Mouse (Mus musculus) limb, embryonic 14.5 days (tissue): ENCODE data around the gene Gm48552. TPM values are rescaled to one million over a fixed set of nuclear protein-coding genes. Genes with fewer than 3 reads are reported as not detected.

Source experiments
- ATAC-seq: fragments of 200-750 bp; cut with Nextera tagmentation; 2 replicates; pipeline ENCODE4 v1.8.0; 2017; ENCODE audit warnings: low read depth, moderate number of reproducible peaks, moderate TSS enrichment; ENCODE audit not compliant: low FRiP score
- DNase-seq: peaks from one replicate; pipeline ENCODE4 v3.0.0-alpha.2; 2015; ENCODE audit warnings: low spot score
- H3K27ac ChIP-seq: fragments of 300-500 bp; sonication (generic); replicated peaks from 2 replicates; pipeline ENCODE4 v1.5.1; 2014; ENCODE audit warnings: low read depth, mild to moderate bottlenecking, low read length, moderate library complexity, mixed read lengths
- H3K27me3 ChIP-seq: fragments of 300-500 bp; sonication (generic); 2 replicates; pipeline ENCODE4 v1.6.1; 2014; ENCODE audit warnings: low read length, mixed read lengths; ENCODE audit not compliant: control insufficient read depth, insufficient read depth
- H3K36me3 ChIP-seq: fragments of 300-500 bp; sonication (generic); 2 replicates; pipeline ENCODE4 v1.6.1; 2014; ENCODE audit warnings: mild to moderate bottlenecking, low read length, moderate library complexity, mixed read lengths; ENCODE audit not compliant: control insufficient read depth, insufficient read depth
- H3K4me1 ChIP-seq: fragments of 300-500 bp; sonication (generic); 2 replicates; pipeline ENCODE4 v1.6.1; 2014; ENCODE audit warnings: antibody characterized with exemption, low read length, mixed read lengths; ENCODE audit not compliant: control insufficient read depth, insufficient read depth
- H3K4me2 ChIP-seq: fragments of 300-500 bp; sonication (generic); replicated peaks from 2 replicates; pipeline ENCODE4 v1.6.1; 2014; ENCODE audit warnings: low read depth, mild to moderate bottlenecking, low read length, moderate library complexity; ENCODE audit not compliant: severe bottlenecking
- H3K4me3 ChIP-seq: fragments of 300-500 bp; sonication (generic); replicated peaks from 2 replicates; pipeline ENCODE4 v1.5.1; 2014; ENCODE audit warnings: low read length
- H3K9ac ChIP-seq: fragments of 300-500 bp; sonication (generic); 2 replicates; pipeline ENCODE4 v1.6.1; 2014; ENCODE audit warnings: mild to moderate bottlenecking, low read depth, low read length, moderate library complexity; ENCODE audit not compliant: severe bottlenecking
- H3K9me3 ChIP-seq: fragments of 300-500 bp; sonication (generic); 2 replicates; pipeline ENCODE4 v1.6.1; 2016; ENCODE audit warnings: low read length; ENCODE audit not compliant: control insufficient read depth
- POLR2A ChIP-seq: fragments of 200-500 bp; IDR thresholded peaks from 2 replicates; pipeline ENCODE4 v1.8.0; 2012; ENCODE audit warnings: inconsistent platforms, mild to moderate bottlenecking, moderate library complexity, borderline replicate concordance; ENCODE audit not compliant: insufficient read depth, insufficient read length; ENCODE audit errors: extremely low read depth
- WGBS: fragments of 180-500 bp; shearing (Covaris S2); extraction: QIAGEN DNeasy Blood & Tissue Kit; methylation state at CpG from one replicate; pipeline ENCODE4 v1.1.7; 2014; 5-methylcytosine and 5-hydroxymethylcytosine counted together
- polyA plus RNA-seq, 2 experiments: library from polyadenylated mRNA; depleted of rRNA in 1 of 2; stranded (reverse) in 1 of 2; unstranded in 1 of 2; fragments of >200 nt; fragmentation: Nextera tagmentation in 1 of 2; extraction: Ambion mirVana in 1 of 2; gene quantifications; 2 replicates each; pipeline versions ENCODE4 v1.2.1 to v1.2.3; 2012 to 2014

Gene Gm48552
- polyA plus RNA-seq, 2 experiments: 0.99 to 6.8 TPM

DNA sequence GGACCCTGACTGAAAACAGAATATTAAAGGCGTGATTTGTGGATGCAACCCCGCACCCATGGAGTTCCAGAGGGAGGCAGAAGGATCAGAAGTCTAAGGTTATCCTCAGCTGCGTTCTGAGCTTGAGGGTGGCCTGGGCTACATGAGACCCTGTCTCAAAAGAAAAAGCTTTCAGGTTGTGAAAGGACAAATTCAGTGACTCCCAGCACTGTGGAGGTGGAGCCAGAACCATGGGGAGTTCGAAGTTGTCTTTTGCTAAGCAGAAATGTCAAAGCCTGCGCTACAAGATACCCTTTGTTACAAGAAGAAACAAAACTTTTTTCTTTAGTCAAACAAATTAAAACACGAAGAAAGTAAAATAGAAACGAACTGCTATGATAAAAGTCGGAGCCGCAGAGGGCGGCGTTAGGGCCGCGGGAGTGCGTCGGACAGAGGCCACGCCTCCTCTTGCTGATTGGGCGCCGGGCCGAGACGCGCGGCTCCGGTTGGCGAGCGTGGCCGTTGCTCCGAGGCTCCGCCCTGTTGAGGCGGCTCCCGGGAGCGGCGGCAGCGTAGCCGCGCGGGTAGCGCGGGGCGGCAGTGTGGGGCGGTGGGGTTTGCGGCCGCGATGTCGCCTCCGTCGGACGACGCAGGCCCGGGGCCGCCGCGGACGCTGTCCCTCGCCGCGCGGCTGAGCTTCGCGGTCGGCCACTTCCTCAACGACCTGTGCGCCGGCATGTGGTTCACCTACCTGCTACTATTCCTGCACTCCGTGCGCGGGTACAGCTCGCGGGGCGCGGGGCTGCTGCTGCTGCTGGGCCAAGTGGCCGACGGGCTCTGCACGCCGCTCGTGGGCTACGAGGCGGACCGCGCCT is 31.6 kb upstream of the Gm48552 start, which contains the start of gene Mfsd12:
Gene Mfsd12 (plus strand): TSS at position 501 of the 854 bp plus-strand sequence.
- Histone ChIP-seq H3K9me3 (no peaks in the 10 kb centered on the region), H3K4me1 (peaks cover 18% of the 10 kb centered on the region), H3K27ac (no peak within 1 kb of the TSS), H3K27me3 (no peaks in the 10 kb centered on the region), H3K9ac (peak within 1 kb of the TSS; percentile 72), H3K4me3 (peak within 1 kb of the TSS; percentile 72), H3K4me2 (peak within 1 kb of the TSS; percentile 95), H3K36me3 (peaks cover 8% of the 10 kb centered on the region; the same call in 1 of the 2 replicates)
- TF ChIP-seq POLR2A: no peak
- 3% methylated on average over 64 of the region's 79 CpGs for WGBS
- DNase-seq (peak; percentile 87), ATAC-seq (peak; percentile 91)

DNA sequence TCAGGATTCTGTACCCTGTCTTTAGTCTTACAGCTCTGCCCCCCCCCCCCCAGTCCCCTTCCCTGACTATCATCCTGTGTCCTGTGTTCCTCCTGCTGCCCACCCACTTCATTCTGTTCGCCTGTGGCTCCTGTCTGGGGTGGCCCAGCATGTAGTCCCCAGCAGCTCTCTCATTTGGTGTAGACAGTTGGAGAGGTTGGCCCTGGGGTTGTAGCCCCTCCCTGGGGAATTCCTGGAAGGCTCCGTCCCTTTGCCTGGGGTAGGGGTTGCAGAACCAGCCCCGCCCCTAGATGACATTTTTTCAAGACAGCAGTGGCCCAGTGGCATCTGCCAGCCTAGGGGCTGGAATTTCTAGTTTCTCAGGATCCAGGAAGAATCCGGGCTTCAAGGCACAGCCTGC is 30.6 kb upstream of the Gm48552 start:
- DNase-seq (no peak), ATAC-seq (no peak)
- Histone ChIP-seq H3K4me2 (peak overlapping the region; percentile 95), H3K9me3 (no peaks in the 10 kb centered on the region), H3K4me3 (peak overlapping the region; percentile 72), H3K36me3 (peaks cover 13% of the 10 kb centered on the region; the same call in 1 of the 2 replicates), H3K27ac (no peak overlapping the region), H3K27me3 (peaks cover 6% of the 10 kb centered on the region), H3K9ac (peak overlapping the region; percentile 72), H3K4me1 (peaks cover 18% of the 10 kb centered on the region)
- WGBS: 39% methylated on average over 4 of the region's 4 CpGs
- no peak for TF ChIP-seq POLR2A

GRCm38 (mm10) chr10:81358841-81359240 is 30.0 kb upstream of the Gm48552 start:
- peak overlapping the region; percentile 95 for H3K4me2 ChIP-seq

GRCm38 (mm10) chr10:81360721-81361120 is 28.1 kb upstream of the Gm48552 start:
- H3K9me3 ChIP-seq: no peaks in the 10 kb centered on the region
- ATAC-seq (no peak), DNase-seq (no peak)
- peaks cover 32% of the 10 kb centered on the region for H3K4me1 ChIP-seq
- H3K9ac ChIP-seq: peak overlapping the region; percentile 38
- H3K4me3 ChIP-seq: no peak overlapping the region
- H3K36me3 ChIP-seq: peaks cover 13% of the 10 kb centered on the region
- H3K27ac ChIP-seq: no peak overlapping the region
- TF ChIP-seq POLR2A: no peak
- no peak overlapping the region for H3K4me2 ChIP-seq
- peaks cover 26% of the 10 kb centered on the region for H3K27me3 ChIP-seq
- 54% methylated on average over 8 of the region's 8 CpGs for whole genome bisulfite sequencing

More at GRCm38 (mm10) chr10:81358841-81359240, 30.0 kb upstream of the Gm48552 start:
- Histone ChIP-seq H3K27me3 (peaks cover 11% of the 10 kb centered on the region), H3K27ac (no peak overlapping the region), H3K4me3 (peak overlapping the region; percentile 72; the same call in 1 of the 2 replicates), H3K36me3 (peaks cover 13% of the 10 kb centered on the region; the same call in 1 of the 2 replicates), H3K9me3 (no peaks in the 10 kb centered on the region), H3K9ac (peak overlapping the region; percentile 72; the same call in 1 of the 2 replicates), H3K4me1 (peaks cover 21% of the 10 kb centered on the region)
- ATAC-seq: no peak
- no peak for TF ChIP-seq POLR2A
- no peak for DNase-seq
- 67% methylated on average over 1 of the region's 1 CpGs for WGBS

DNA sequence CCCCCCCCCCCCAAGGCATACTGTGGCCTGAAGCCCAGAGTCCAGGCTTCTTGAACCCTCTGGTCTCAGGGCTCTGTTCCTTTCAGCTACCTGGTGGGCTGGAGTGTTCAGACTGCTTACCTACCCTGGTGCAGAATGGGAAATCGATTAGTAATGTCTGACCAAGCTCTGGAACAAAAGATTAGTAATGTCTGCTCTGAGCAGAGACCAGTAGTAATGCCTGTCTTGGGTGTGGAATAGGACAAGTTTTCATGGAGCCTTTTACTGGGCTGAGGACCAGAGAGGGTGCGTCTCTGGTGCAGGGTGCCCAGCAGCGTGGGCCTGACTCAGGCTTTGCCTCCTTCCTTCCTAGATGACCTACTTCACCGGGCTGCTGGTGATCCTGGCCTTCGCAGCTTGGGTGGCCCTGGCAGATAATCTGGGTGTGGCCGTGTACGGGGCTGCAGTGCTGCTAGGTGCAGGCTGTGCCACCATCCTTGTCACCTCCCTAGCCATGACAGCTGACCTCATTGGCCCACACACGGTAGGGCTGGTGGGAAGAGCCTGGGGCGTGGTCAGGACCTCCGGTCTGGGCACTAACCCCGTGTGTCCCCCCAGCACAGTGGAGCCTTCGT is 26.4 kb upstream of the Gm48552 start:
- DNase-seq: no peak
- no peak for ATAC-seq
- TF ChIP-seq POLR2A: no peak
- Histone ChIP-seq H3K9me3 (no peaks in the 10 kb centered on the region), H3K4me3 (no peak overlapping the region), H3K4me2 (no peak overlapping the region), H3K27me3 (peaks cover 26% of the 10 kb centered on the region), H3K4me1 (peaks cover 28% of the 10 kb centered on the region), H3K27ac (no peak overlapping the region), H3K36me3 (peaks cover 27% of the 10 kb centered on the region), H3K9ac (no peak overlapping the region)
- WGBS: 74% methylated on average over 12 of the region's 12 CpGs
